Mouse (Mus musculus) CH12.LX (cell line): ENCODE data around the gene Rps21. TPM values are rescaled to one million over a fixed set of nuclear protein-coding genes. Genes with fewer than 3 reads are reported as not detected.

Source experiments
- DNase-seq: peaks from one replicate; pipeline ENCODE4 v3.0.0-alpha.2; 2013; ENCODE audit errors: extremely low read depth
- H3K27ac ChIP-seq: 2 replicates; pipeline ENCODE4 v1.5.1; 2012; ENCODE audit warnings: low read depth, mild to moderate bottlenecking, control low read depth, moderate library complexity; ENCODE audit not compliant: insufficient read depth
- H3K27me3 ChIP-seq: replicated peaks from 2 replicates; pipeline ENCODE3; 2012; ENCODE audit warnings: inconsistent platforms
- H3K36me3 ChIP-seq, 2 experiments: replicated peaks in 1 of 2; 2 replicates each; pipeline versions ENCODE3 to v1.6.1; 2012; ENCODE audit warnings: inconsistent platforms in 1 of 2, low read length in 1 of 2, mild to moderate bottlenecking in 1 of 2, mixed read lengths in 1 of 2, moderate library complexity in 1 of 2; ENCODE audit not compliant: control insufficient read depth in 1 of 2, insufficient read depth in 1 of 2
- H3K4me1 ChIP-seq, 2 experiments: 2 replicates each; pipeline ENCODE4 v1.6.1; 2012; ENCODE audit warnings: inconsistent platforms in 1 of 2, moderate library complexity in 1 of 2; ENCODE audit not compliant: insufficient read depth in 2 of 2, control insufficient read depth in 1 of 2
- H3K4me2 ChIP-seq: 2 replicates; pipeline ENCODE4 v1.6.1; 2012; ENCODE audit warnings: low read depth, mild to moderate bottlenecking, control low read depth; ENCODE audit not compliant: poor library complexity, insufficient read depth, severe bottlenecking
- H3K4me3 ChIP-seq, 3 experiments: fragments of 150-350 bp in 1 of 3; sonication (generic) in 1 of 3; replicated peaks in 1 of 3; 2 replicates each; pipeline versions ENCODE3 to v1.5.1; 2011 to 2012; ENCODE audit warnings: low read depth in 2 of 3, low read length in 2 of 3, mild to moderate bottlenecking in 2 of 3, moderate library complexity in 2 of 3, control low read depth in 1 of 3, improper control_type of control experiment in 1 of 3, inconsistent platforms in 1 of 3, mixed read lengths in 1 of 3; ENCODE audit not compliant: poor library complexity in 1 of 3
- H3K79me2 ChIP-seq: replicated peaks from 2 replicates; pipeline ENCODE4 v1.6.1; 2012; ENCODE audit warnings: mild to moderate bottlenecking, moderate library complexity; ENCODE audit not compliant: control insufficient read depth, poor library complexity, insufficient read depth, severe bottlenecking; ENCODE audit errors: extremely low read depth
- H3K9ac ChIP-seq: 2 replicates; pipeline ENCODE4 v1.6.1; 2012; ENCODE audit warnings: low read depth, mild to moderate bottlenecking, control low read depth, moderate library complexity; ENCODE audit not compliant: insufficient read depth
- H3K9me3 ChIP-seq: replicated peaks from 2 replicates; pipeline ENCODE3; 2012; ENCODE audit warnings: low read length, inconsistent platforms, mixed read lengths
- BHLHE40 ChIP-seq: IDR thresholded peaks from 2 replicates; pipeline ENCODE4 v1.6.1; 2011; ENCODE audit warnings: mild to moderate bottlenecking, low read depth, low read length, improper control_type of control experiment
- CHD1 ChIP-seq: IDR thresholded peaks from 2 replicates; pipeline ENCODE4 v1.6.1; 2012; ENCODE audit warnings: low read depth, low read length, improper control_type of control experiment, inconsistent platforms
- CHD2 ChIP-seq: IDR thresholded peaks from 2 replicates; pipeline ENCODE4 v1.6.1; 2011; ENCODE audit warnings: low read length, improper control_type of control experiment
- CTCF ChIP-seq, 2 experiments: IDR thresholded peaks in 1 of 2; conservative IDR thresholded peaks in 1 of 2; 2 replicates each; pipeline ENCODE4 v1.5.1; 2011 to 2012; ENCODE audit warnings: low read depth in 2 of 2, low read length in 2 of 2, improper control_type of control experiment in 1 of 2, inconsistent platforms in 1 of 2, mild to moderate bottlenecking in 1 of 2, moderate library complexity in 1 of 2
- E2F4 ChIP-seq: IDR thresholded peaks from 2 replicates; pipeline ENCODE4 v1.6.1; 2011; ENCODE audit warnings: low read depth, low read length, improper control_type of control experiment; ENCODE audit not compliant: insufficient replicate concordance
- ELF1 ChIP-seq: IDR thresholded peaks from 2 replicates; pipeline ENCODE4 v1.6.1; 2014; ENCODE audit warnings: low read depth, mild to moderate bottlenecking, inconsistent platforms, low read length, improper control_type of control experiment
- EP300 ChIP-seq: IDR thresholded peaks from 2 replicates; pipeline ENCODE4 v1.6.1; 2011; ENCODE audit warnings: low read length, improper control_type of control experiment
- ETS1 ChIP-seq: conservative IDR thresholded peaks from 2 replicates; pipeline ENCODE4 v1.6.1; 2012; ENCODE audit warnings: low read depth, mild to moderate bottlenecking, inconsistent platforms, low read length, improper control_type of control experiment, moderate library complexity
- GABPA ChIP-seq: IDR thresholded peaks from 2 replicates; pipeline ENCODE4 v1.6.1; 2012; ENCODE audit warnings: low read depth, low read length, improper control_type of control experiment, inconsistent platforms; ENCODE audit not compliant: insufficient replicate concordance
- HCFC1 ChIP-seq: IDR thresholded peaks from 2 replicates; pipeline ENCODE4 v1.6.1; 2012; ENCODE audit warnings: low read depth, mild to moderate bottlenecking, inconsistent platforms, low read length, improper control_type of control experiment
- IRF4 ChIP-seq: IDR thresholded peaks from 2 replicates; pipeline ENCODE4 v1.6.1; 2014; ENCODE audit warnings: low read depth, mild to moderate bottlenecking, inconsistent platforms, low read length, improper control_type of control experiment
- JUN ChIP-seq: IDR thresholded peaks from 2 replicates; pipeline ENCODE4 v1.6.1; 2011; ENCODE audit warnings: low read depth, mild to moderate bottlenecking, low read length, improper control_type of control experiment, moderate library complexity; ENCODE audit not compliant: insufficient read depth
- JUND ChIP-seq: conservative IDR thresholded peaks from 2 replicates; pipeline ENCODE4 v1.6.1; 2011; ENCODE audit warnings: low read depth, low read length, improper control_type of control experiment
- MAFK ChIP-seq: IDR thresholded peaks from 2 replicates; pipeline ENCODE4 v1.6.1; 2011; ENCODE audit warnings: low read length, improper control_type of control experiment; ENCODE audit not compliant: insufficient replicate concordance
- MAX ChIP-seq: IDR thresholded peaks from 2 replicates; pipeline ENCODE4 v1.6.1; 2011; ENCODE audit warnings: low read length, improper control_type of control experiment
- MEF2A ChIP-seq: IDR thresholded peaks from 2 replicates; pipeline ENCODE4 v1.6.1; 2014; ENCODE audit warnings: low read depth, mild to moderate bottlenecking, inconsistent platforms, low read length, improper control_type of control experiment, borderline replicate concordance
- MXI1 ChIP-seq: IDR thresholded peaks from 2 replicates; pipeline ENCODE4 v1.6.1; 2011; ENCODE audit warnings: mild to moderate bottlenecking, low read depth, low read length, improper control_type of control experiment
- NRF1 ChIP-seq: IDR thresholded peaks from 2 replicates; pipeline ENCODE4 v1.6.1; 2014; ENCODE audit warnings: low read depth, mild to moderate bottlenecking, inconsistent platforms, low read length, improper control_type of control experiment, moderate library complexity
- POLR2A ChIP-seq: IDR thresholded peaks from 2 replicates; pipeline ENCODE4 v1.6.1; 2011; ENCODE audit warnings: low read depth, mild to moderate bottlenecking, improper control_type of control experiment, low read length
- RAD21 ChIP-seq: IDR thresholded peaks from 2 replicates; pipeline ENCODE4 v1.6.1; 2011; ENCODE audit warnings: low read depth, mild to moderate bottlenecking, low read length, improper control_type of control experiment, moderate library complexity
- RCOR1 ChIP-seq: conservative IDR thresholded peaks from 2 replicates; pipeline ENCODE4 v1.6.1; 2012; ENCODE audit warnings: low read depth, mild to moderate bottlenecking, inconsistent platforms, low read length, improper control_type of control experiment
- TCF12 ChIP-seq: IDR thresholded peaks from 2 replicates; pipeline ENCODE4 v1.6.1; 2014; ENCODE audit warnings: low read depth, mild to moderate bottlenecking, inconsistent platforms, low read length, improper control_type of control experiment
- UBTF ChIP-seq: IDR thresholded peaks from 2 replicates; pipeline ENCODE4 v1.6.1; 2012; ENCODE audit warnings: low read depth, mild to moderate bottlenecking, inconsistent platforms, low read length, improper control_type of control experiment, moderate library complexity
- USF2 ChIP-seq: conservative IDR thresholded peaks from 2 replicates; pipeline ENCODE4 v1.6.1; 2011; ENCODE audit warnings: low read depth, low read length, improper control_type of control experiment
- ZC3H11A ChIP-seq: IDR thresholded peaks from 2 replicates; pipeline ENCODE4 v1.6.1; 2012; ENCODE audit warnings: low read depth, mild to moderate bottlenecking, inconsistent platforms, low read length, improper control_type of control experiment
- dilution Hi-C: fragments of 300-500 bp; cut with MboI; formaldehyde crosslinking; loops from 2 replicates; pipeline ENCODE4 v1.14.3; 2020; ENCODE audit warnings: low sequenced_read_pairs; ENCODE audit not compliant: extremely low pct_unique_long_range_greater_than_20kb, extremely low pct_ligation_motif_present
- in situ Hi-C: fragments of 300-500 bp; cut with MboI; formaldehyde crosslinking; loops from 3 replicates; pipeline ENCODE4 v1.14.3; 2019; ENCODE audit warnings: low sequenced_read_pairs, low pct_ligation_motif_present, low pct_unique_long_range_greater_than_20kb, mixed read lengths
- polyA plus RNA-seq: library from polyadenylated mRNA; unstranded; fragments of >175 nt; gene quantifications from 2 replicates; pipeline ENCODE4 v1.2.1, GENCODE M21; 2012; ENCODE audit warnings: low read depth; ENCODE audit not compliant: insufficient read length
- total RNA-seq, 2 experiments: library from RNA; depleted of rRNA; stranded (reverse); fragments of 300-350 nt in 1 of 2; fragments of >200 nt in 1 of 2; gene quantifications; 2 replicates each; pipeline ENCODE4 v1.2.3; 2012 to 2014

Gene Rps21
- total and polyA plus RNA-seq, 3 experiments: 705 to 3,770 (median 1,686) TPM

GRCm38 (mm10) chr2:180273394-180274244 lies 16.4 kb downstream of the Rps21 start, which contains the start of gene Cables2:
Gene Cables2, minus strand, starts transcription at chr2:180273496.
- Histone ChIP-seq H3K27ac (peak within 1 kb of the TSS; percentile 6; the same call in 1 of the 2 replicates), H3K4me3 (peak within 1 kb of the TSS; percentile 73 to 81 (median 77)), H3K9me3 (no peaks in the 10 kb centered on the region), H3K9ac (peak within 1 kb of the TSS; percentile 85), H3K27me3 (peaks cover 45% of the 10 kb centered on the region), H3K4me1 (peaks cover 26 to 53% of the 10 kb centered on the region in 2 experiments), H3K36me3 (peaks cover 4 to 10% of the 10 kb centered on the region in 2 experiments), H3K79me2 (0 out of 2 replicates have a peak, but pooled peaks cover 6% of the 10 kb centered on the region), H3K4me2 (peak within 1 kb of the TSS; percentile 52)
- dilution Hi-C loops: no loop called here
- in situ Hi-C loops: loop anchor here (5.0 to 10.0 kb wide), 2 partner anchors 69 to 301 kb away; no protein-coding TSS in a partner anchor
- peak; percentile 97 for DNase-seq
- TF ChIP-seq ELF1 (peak; percentile 57), UBTF (no peak), MXI1 (no peak), MEF2A (0 out of 2 replicates have a peak, but pooled peaks have one; percentile 5), RCOR1 (no peak), RAD21 (no peak), EP300 (peak; percentile 87), NRF1 (peak; percentile 80), CHD2 (peak; percentile 79), POLR2A (peak; percentile 59; the same call in 1 of the 2 replicates), ZC3H11A (no peak), CHD1 (no peak), IRF4 (no peak; the same call in 1 of the 2 replicates), TCF12 (peak; percentile 66), HCFC1 (peak; percentile 29; the same call in 1 of the 2 replicates)

- Histone ChIP-seq H3K27ac (no peak overlapping the region), H3K4me3 (no peak overlapping the region), H3K27me3 (peaks cover 54% of the 10 kb centered on the region), H3K79me2 (0 out of 2 replicates have a peak, but pooled peaks cover 6% of the 10 kb centered on the region), H3K36me3 (peaks cover 4% of the 10 kb centered on the region in 2 experiments), H3K9ac (no peak overlapping the region), H3K9me3 (no peaks in the 10 kb centered on the region), H3K4me1 (peaks cover 19 to 44% of the 10 kb centered on the region in 2 experiments)
- in situ Hi-C loops: loop anchor here (5.0 to 10.0 kb wide), 2 partner anchors 68 to 300 kb away; no protein-coding TSS in a partner anchor
- dilution Hi-C loops: no loop called here
- no peak for DNase-seq
- no peak for TF ChIP-seq USF2
- no peak for TF ChIP-seq GABPA
- no peak for TF ChIP-seq MAFK
- no peak for TF ChIP-seq POLR2A
- no peak for TF ChIP-seq MEF2A
- no peak for TF ChIP-seq JUND
- no peak for TF ChIP-seq JUN
- no peak for TF ChIP-seq CHD1
- no peak for TF ChIP-seq RAD21
- TF ChIP-seq EP300: no peak
- TF ChIP-seq ETS1: no peak
- no peak for TF ChIP-seq E2F4
- no peak for TF ChIP-seq BHLHE40
- TF ChIP-seq CHD2: no peak
- TF ChIP-seq HCFC1: no peak
- no peak for TF ChIP-seq CTCF (conservative IDR thresholded peaks at IDR 0.05 in 1 of 2, IDR thresholded peaks at IDR 0.05 in 1 of 2; ENCODE audit: low read depth in 2 of 2, low read length in 2 of 2)
- no peak for TF ChIP-seq MAX
- TF ChIP-seq, all 38 proteins: peak for 0
- H3K4me2 ChIP-seq: no peak overlapping the region
Measured at GRCm38 (mm10) chr2:180274523-180274922, 17.3 kb downstream of the Rps21 start.
